Mouse (Mus musculus): Measurements from ENCODE around the gene Elk3. TPM values are rescaled to one million over a fixed set of nuclear protein-coding genes. Genes with fewer than 3 reads are reported as not detected.
A peak's percentile ranks its signal among the peaks of the same experiment; 100 is the strongest.

Gene Elk3
- total and polyA plus RNA-seq, 3 experiments, result 32.1 to 39.4 (median 33.8) TPM

DNA sequence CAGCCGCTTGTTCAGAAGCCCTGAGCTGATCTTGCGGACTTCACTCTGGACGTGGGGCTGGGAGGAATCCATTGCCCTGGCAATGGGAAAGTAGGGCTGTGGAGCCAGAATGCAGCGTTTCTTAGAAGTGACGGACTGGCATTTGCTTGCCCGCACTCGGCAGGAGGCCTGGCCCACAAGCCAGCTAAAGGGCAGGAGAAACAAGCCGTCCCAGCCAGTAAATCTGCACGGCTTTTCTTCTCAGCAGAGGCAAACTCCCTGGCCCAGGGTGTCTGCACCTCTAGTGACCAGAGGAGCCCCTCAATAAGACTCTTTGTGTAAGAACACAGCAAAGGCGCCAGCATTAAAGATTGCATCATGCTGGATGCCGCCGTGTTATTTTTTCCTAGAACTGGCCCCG, 55.6 kb downstream of the Elk3 start:
- TF ChIP-seq EP300 (IDR thresholded peaks at IDR 0.05; ENCODE audit: insufficient read depth, low read depth, low read length) (no peak), CTCF (IDR thresholded peaks at IDR 0.05) (no peak), POLR2A (IDR thresholded peaks at IDR 0.05; ENCODE audit: insufficient read depth, low read depth, low read length) (no peak)
- H3K9ac ChIP-seq (ENCODE audit: low read depth, low read length), result no peak overlapping the region
- 43% methylated on average over 13 of the region's 13 CpGs for WGBS
- peaks cover 3% of the 10 kb centered on the region for H3K4me1 ChIP-seq (ENCODE audit: control insufficient read depth, insufficient read depth, low read length)
- H3K27me3 ChIP-seq (ENCODE audit: control insufficient read depth, insufficient read depth, low read length), result no peaks in the 10 kb centered on the region
- DNase-seq, result no peak
- H3K36me3 ChIP-seq (ENCODE audit: control insufficient read depth, insufficient read depth, low read length), result peaks cover 17% of the 10 kb centered on the region
- H3K27ac ChIP-seq, result peak overlapping the region; percentile 52
- H3K79me2 ChIP-seq (replicated peaks; ENCODE audit: control insufficient read depth, insufficient read depth, low read length), result no peaks in the 10 kb centered on the region
- intact Hi-C loops (cut with DNase I), result no loop called here
- no peak overlapping the region for H3K4me3 ChIP-seq

DNA sequence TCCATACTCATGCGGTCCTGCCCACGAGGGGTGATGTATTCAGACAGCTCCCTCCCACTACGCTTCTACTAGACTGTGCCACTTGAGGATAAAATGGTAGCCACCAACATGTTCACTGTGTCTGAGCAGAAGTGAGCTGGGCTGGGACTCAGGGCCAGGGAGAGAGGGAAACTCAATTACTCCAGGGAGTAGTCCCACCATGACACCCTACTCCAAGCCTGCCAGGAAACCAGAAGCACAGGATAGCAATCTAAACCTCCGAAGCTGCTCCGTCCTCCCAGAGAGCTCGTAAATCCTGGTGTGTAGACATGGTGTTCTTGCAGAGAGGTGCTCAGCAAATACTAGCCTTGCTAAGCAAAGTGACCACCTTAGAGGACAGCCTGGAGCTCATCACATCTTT, 57.8 kb downstream of the Elk3 start:
- intact Hi-C loops (cut with DNase I), result no loop called here
- Histone ChIP-seq H3K36me3 (ENCODE audit: control insufficient read depth, insufficient read depth, low read length) (peaks cover 23% of the 10 kb centered on the region), H3K79me2 (replicated peaks; ENCODE audit: control insufficient read depth, insufficient read depth, low read length) (no peaks in the 10 kb centered on the region), H3K9ac (ENCODE audit: low read depth, low read length) (no peak overlapping the region), H3K27me3 (ENCODE audit: control insufficient read depth, insufficient read depth, low read length) (no peaks in the 10 kb centered on the region), H3K27ac (no peak overlapping the region), H3K4me3 (no peak overlapping the region), H3K4me1 (ENCODE audit: control insufficient read depth, insufficient read depth, low read length) (peaks cover 3% of the 10 kb centered on the region; the same call in 1 of the 2 replicates)
- no peak for TF ChIP-seq CTCF (IDR thresholded peaks at IDR 0.05)
- no peak for TF ChIP-seq EP300 (IDR thresholded peaks at IDR 0.05; ENCODE audit: insufficient read depth, low read depth, low read length)
- no peak for TF ChIP-seq POLR2A (IDR thresholded peaks at IDR 0.05; ENCODE audit: insufficient read depth, low read depth, low read length)
- 77% methylated on average over 6 of the region's 6 CpGs for WGBS
- no peak for DNase-seq

DNA sequence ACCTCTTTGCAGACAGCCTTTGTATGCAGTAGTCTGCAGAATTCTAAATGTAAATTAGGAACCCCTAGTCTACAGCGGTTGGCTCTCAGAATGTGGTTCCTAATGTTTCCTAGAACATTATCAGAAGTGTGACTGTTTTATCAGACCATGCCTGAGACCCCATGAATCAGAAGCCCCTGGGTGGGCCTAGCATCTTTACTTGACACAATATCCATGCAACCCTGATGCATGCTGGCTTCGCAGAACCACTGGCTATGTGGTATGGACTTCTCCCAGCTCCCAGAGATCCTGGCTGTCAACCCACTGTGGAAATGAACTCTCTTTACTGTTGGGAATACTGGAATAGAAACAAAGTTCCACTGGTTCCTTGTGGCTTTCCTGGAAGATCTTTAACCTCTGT, 58.3 kb downstream of the Elk3 start:
- intact Hi-C loops (cut with DNase I), result no loop called here
- Histone ChIP-seq H3K36me3 (ENCODE audit: control insufficient read depth, insufficient read depth, low read length) (peaks cover 25% of the 10 kb centered on the region), H3K27me3 (ENCODE audit: control insufficient read depth, insufficient read depth, low read length) (no peaks in the 10 kb centered on the region), H3K79me2 (replicated peaks; ENCODE audit: control insufficient read depth, insufficient read depth, low read length) (no peaks in the 10 kb centered on the region), H3K4me3 (no peak overlapping the region), H3K4me1 (ENCODE audit: control insufficient read depth, insufficient read depth, low read length) (peaks cover 4% of the 10 kb centered on the region), H3K9ac (ENCODE audit: low read depth, low read length) (no peak overlapping the region), H3K27ac (no peak overlapping the region)
- no peak for DNase-seq
- TF ChIP-seq EP300 (IDR thresholded peaks at IDR 0.05; ENCODE audit: insufficient read depth, low read depth, low read length), result no peak
- no peak for TF ChIP-seq CTCF (IDR thresholded peaks at IDR 0.05)
- TF ChIP-seq POLR2A (IDR thresholded peaks at IDR 0.05; ENCODE audit: insufficient read depth, low read depth, low read length), result no peak
- WGBS, result 96% methylated on average over 2 of the region's 2 CpGs

DNA sequence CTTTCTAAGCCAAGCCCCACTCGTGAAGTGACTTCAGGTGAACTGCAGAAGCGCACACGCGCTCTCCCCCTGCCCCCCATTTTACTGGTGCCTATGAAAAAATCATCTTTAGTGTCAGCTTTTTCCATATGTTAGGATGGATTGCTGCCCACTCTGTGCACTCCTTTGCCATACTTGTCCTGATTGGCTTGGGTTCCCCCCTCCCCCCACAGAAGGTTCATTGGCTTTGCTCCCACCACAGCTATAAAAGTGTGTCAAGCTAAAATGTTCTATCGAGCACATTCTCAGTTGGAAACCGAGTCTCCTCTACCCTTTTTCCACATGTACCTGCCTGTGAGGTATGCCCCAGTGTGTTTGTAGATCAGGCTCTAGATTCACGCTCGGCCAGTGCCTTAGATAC, 59.5 kb downstream of the Elk3 start:
- 82% methylated on average over 8 of the region's 8 CpGs for WGBS
- H3K27ac ChIP-seq, result no peak overlapping the region

DNA sequence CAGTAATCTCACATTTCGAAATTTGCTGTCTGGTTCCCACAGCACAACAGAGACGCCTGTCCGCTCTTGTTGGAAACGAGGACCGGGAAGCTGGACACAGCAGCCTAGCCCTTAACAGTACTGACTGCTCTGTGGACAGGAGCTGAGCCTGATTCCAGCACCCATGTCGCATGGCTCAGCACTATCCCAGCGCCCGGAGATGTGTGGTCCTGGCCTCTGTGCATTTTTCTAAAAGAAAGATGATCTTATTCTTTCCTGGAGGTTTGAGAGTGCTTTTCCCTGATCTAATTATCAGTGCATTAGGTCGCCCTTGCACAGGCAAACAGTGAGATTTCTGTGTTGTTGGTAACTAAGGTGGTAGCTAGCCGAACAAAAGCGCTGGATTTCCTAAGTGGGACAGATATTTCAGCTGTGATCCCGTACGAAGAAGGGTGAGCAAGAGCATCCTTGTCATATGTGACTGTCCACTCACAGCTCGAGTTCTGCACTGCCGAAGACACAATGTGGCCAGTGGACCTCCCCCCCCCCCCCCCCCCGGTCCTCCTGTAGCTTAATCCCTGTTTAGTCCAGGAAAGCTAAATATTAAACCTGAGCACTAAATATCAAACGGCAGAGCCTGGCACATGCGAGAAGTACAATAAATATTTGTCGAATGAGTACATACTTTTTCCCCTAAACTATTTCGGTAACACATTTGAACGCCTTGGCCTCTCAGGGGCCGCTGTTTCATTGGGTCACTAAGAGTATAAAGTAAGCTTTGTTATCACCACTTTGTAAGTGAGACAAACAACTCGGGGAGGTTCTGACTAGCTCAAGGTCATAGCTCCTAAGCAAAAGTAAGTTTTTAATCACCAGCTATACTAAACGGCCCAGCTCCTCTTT, 60.3 kb downstream of the Elk3 start:
- intact Hi-C loops (cut with DNase I), result loop anchor here (2.0 kb wide), 1 partner anchor 38 kb away; no protein-coding TSS in a partner anchor
- no peak for TF ChIP-seq POLR2A (IDR thresholded peaks at IDR 0.05; ENCODE audit: insufficient read depth, low read depth, low read length)
- TF ChIP-seq EP300 (IDR thresholded peaks at IDR 0.05; ENCODE audit: insufficient read depth, low read depth, low read length), result no peak
- TF ChIP-seq CTCF (IDR thresholded peaks at IDR 0.05), result no peak
- H3K36me3 ChIP-seq (ENCODE audit: control insufficient read depth, insufficient read depth, low read length), result peaks cover 24% of the 10 kb centered on the region

More for the DNA sequence above, 59.5 kb downstream of the Elk3 start:
- intact Hi-C loops (cut with DNase I), result loop anchor here (2.0 kb wide), 1 partner anchor 37 kb away; no protein-coding TSS in a partner anchor
- DNase-seq, result no peak
- TF ChIP-seq POLR2A (IDR thresholded peaks at IDR 0.05; ENCODE audit: insufficient read depth, low read depth, low read length) (no peak), EP300 (IDR thresholded peaks at IDR 0.05; ENCODE audit: insufficient read depth, low read depth, low read length) (no peak)
- H3K36me3 ChIP-seq (ENCODE audit: control insufficient read depth, insufficient read depth, low read length), result peaks cover 26% of the 10 kb centered on the region
- H3K4me3 ChIP-seq, result no peak overlapping the region
- H3K27me3 ChIP-seq (ENCODE audit: control insufficient read depth, insufficient read depth, low read length), result no peaks in the 10 kb centered on the region
- H3K79me2 ChIP-seq (replicated peaks; ENCODE audit: control insufficient read depth, insufficient read depth, low read length), result no peaks in the 10 kb centered on the region
- no peak overlapping the region for H3K9ac ChIP-seq (ENCODE audit: low read depth, low read length)
- H3K4me1 ChIP-seq (ENCODE audit: control insufficient read depth, insufficient read depth, low read length), result peaks cover 4% of the 10 kb centered on the region

DNA sequence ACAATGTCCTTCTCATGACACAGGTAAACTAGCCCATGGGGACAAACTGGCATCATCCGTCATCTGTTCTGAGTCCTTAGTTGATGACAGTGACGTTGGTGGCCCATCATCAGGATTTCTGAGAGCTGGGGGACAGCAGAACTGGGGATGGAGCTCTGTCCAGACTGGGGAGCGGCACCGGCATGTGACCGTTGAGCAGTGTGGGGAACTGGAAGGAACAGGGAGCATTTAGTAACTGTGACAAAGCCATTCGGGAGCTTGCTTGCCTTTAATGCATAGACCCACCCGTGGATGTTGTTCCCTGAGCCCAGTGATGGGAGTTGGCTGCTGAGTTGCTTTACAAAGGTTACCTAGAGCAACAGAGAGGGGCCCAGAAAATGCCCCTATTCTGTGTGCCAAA, 61.0 kb downstream of the Elk3 start:
- Histone ChIP-seq H3K27ac (no peak overlapping the region), H3K4me3 (no peak overlapping the region), H3K36me3 (ENCODE audit: control insufficient read depth, insufficient read depth, low read length) (peaks cover 24% of the 10 kb centered on the region), H3K79me2 (replicated peaks; ENCODE audit: control insufficient read depth, insufficient read depth, low read length) (no peaks in the 10 kb centered on the region), H3K4me1 (ENCODE audit: control insufficient read depth, insufficient read depth, low read length) (peaks cover 3% of the 10 kb centered on the region), H3K27me3 (ENCODE audit: control insufficient read depth, insufficient read depth, low read length) (no peaks in the 10 kb centered on the region), H3K9ac (ENCODE audit: low read depth, low read length) (no peak overlapping the region)
- no peak for TF ChIP-seq EP300 (IDR thresholded peaks at IDR 0.05; ENCODE audit: insufficient read depth, low read depth, low read length)
- no peak for TF ChIP-seq POLR2A (IDR thresholded peaks at IDR 0.05; ENCODE audit: insufficient read depth, low read depth, low read length)
- no peak for TF ChIP-seq CTCF (IDR thresholded peaks at IDR 0.05)
- intact Hi-C loops (cut with DNase I), result loop anchor here (2.0 to 5.0 kb wide), 2 partner anchors 39 to 222 kb away; no protein-coding TSS in a partner anchor
- 74% methylated on average over 7 of the region's 7 CpGs for whole genome bisulfite sequencing
- DNase-seq, result no peak

More for the DNA sequence above, 60.3 kb downstream of the Elk3 start:
- Histone ChIP-seq H3K4me3 (no peak overlapping the region), H3K79me2 (replicated peaks; ENCODE audit: control insufficient read depth, insufficient read depth, low read length) (no peaks in the 10 kb centered on the region), H3K27me3 (ENCODE audit: control insufficient read depth, insufficient read depth, low read length) (no peaks in the 10 kb centered on the region), H3K27ac (no peak overlapping the region), H3K9ac (ENCODE audit: low read depth, low read length) (no peak overlapping the region), H3K4me1 (ENCODE audit: control insufficient read depth, insufficient read depth, low read length) (peaks cover 3% of the 10 kb centered on the region)
- WGBS, result 46% methylated on average over 24 of the region's 24 CpGs
- DNase-seq, result no peak
